Mouse (Mus musculus): ENCODE measurements around the gene 4930430F08Rik.

The 4930430F08Rik gene

DNA sequence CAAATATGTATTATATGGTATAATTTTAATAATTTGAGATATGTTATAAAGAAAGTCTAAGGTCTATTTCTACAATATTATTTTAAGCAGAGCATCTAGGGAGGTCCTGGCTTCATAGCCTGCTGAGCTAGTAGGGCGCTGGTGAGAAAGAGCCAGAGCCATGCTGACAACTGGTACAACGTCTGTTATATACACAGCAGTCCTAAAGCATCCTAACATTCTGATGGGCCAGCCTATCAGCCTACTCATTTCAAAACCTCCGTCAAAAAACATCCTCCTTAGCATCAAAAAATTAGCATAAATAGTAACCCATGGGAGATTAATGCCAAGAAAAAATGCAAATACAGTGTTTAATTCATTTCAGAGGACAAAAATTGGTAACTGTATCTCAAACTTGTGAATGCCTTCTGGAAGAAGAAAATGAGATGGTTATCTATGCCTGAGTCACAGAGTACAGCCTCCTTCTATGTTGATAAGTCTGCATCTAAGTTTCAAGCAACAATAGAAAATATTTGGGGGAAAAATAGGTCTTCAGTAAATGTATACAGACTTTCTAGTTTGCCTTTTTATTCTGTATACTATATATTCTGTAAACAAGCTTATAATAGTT lies 33.6 kb downstream of the 4930430F08Rik start:
- no peak for TF ChIP-seq GATA4 (IDR thresholded peaks at IDR 0.05; ENCODE audit: insufficient replicate concordance, low read length)

DNA sequence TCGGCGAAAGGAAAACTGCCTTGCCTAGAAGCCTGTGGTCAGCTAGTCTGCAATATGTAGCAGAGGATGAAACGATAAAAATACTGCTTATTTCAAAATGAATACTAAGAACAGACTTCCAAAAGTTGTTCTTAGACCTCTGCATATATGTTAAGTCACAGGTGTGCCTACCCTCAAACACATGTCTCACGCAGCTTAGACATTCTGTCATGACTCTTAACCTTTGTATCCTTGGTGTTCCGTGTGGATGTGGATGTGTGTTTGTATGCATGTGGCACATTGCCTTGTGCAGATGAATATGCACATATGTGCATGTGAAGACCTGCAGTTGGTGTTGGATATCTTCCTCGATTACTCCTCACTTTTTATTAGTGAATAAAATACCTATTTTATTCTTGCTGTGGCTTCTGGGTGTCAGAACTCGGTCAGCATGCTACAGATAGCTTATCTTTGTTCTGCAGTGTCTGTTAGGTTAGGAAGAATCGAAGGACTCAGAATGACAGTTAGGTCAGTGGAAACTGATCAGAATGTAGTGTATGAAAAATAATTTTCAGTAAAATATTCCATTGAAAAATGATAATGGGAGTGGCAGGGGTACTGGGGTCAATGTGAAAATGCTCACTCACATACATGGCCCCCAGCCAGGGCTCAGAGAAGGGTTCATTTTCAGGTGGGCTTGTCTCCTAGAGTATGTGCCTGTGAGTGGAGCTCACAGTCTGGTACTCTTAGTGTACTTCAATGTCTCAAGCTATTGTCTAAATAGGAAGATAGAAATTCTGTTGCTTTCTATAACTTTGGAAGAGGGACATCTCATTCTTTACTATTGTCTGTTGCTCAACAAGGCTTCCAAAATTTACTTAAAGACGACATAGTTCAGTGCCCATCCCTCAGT lies 65.5 kb downstream of the 4930430F08Rik start:
- TF ChIP-seq GATA4 (IDR thresholded peaks at IDR 0.05; ENCODE audit: insufficient replicate concordance, low read length), result no peak

DNA sequence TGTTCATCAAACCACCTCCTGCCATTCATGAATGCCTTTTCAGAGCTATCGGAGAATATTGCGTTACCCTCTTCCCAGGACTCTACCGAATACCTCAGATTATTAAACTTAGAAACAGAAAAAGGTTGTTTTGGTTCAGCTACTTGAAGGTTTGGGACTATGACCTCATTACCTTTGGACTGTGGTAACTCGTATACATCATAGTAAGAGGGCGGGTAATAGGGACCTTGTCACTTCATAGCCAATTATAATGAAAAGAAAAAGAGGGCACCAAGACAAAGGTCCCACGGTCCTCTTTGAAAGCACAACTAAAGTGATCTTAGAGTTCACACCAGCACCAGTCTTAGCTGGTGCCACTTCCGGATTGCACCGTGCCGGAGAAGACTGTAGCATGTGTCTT lies 67.9 kb downstream of the 4930430F08Rik start:
- no peak for TF ChIP-seq GATA4 (IDR thresholded peaks at IDR 0.05; ENCODE audit: insufficient replicate concordance, low read length)

All from liver, adult (tissue).